Mouse (Mus musculus) cerebellum, adult 11-12 months (tissue): ENCODE measurements at regions not wholly inside any gene's neighbourhood (a gene's known extent, or its start where the extent isn't known, plus 50 kb on each side); places are given as distances from the start of the nearest gene placed in this dataset.
A peak's percentile ranks its signal among the peaks of the same experiment; 100 is the strongest.

ENCODE experiments used
- DNase-seq: peaks from one replicate; pipeline ENCODE4 v3.0.0; 2022

GRCm38 (mm10) chr4:9031634-9032033, 792.8 kb upstream of the Car8 start:
- no peak for DNase-seq

- DNase-seq, result no peak
These were observed 790.1 kb upstream of the Car8 start for GRCm38 (mm10) chr4:9028946-9029345.

GRCm38 (mm10) chr4:9028475-9028874, 789.6 kb upstream of the Car8 start:
- DNase-seq, result peak; percentile 56

- DNase-seq, result peak; percentile 89
These were observed 789.1 kb upstream of the Car8 start for GRCm38 (mm10) chr4:9027798-9028404.

- DNase-seq, result no peak
These were observed 788.5 kb upstream of the Car8 start for GRCm38 (mm10) chr4:9027383-9027782.

DNA sequence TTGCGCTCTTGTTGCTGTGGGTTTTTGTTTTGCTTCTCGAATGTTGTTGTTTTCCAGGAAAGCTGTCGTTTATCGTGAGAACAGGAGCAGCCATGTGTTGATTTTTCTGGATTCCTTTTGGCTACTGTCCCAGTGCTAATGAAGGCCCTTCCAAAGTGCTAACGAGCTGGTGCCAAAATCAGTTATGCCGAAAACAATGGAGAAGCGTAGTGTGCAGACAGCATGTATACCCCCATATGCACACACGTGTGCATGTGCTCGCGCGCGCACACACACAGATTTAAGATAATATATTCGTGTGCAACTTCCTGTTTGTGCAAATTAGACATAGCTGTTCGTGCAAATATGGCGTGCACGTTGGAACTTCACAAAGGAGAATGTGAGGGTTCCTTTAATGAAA, 788.0 kb upstream of the Car8 start:
- peak; percentile 67 for DNase-seq

DNA sequence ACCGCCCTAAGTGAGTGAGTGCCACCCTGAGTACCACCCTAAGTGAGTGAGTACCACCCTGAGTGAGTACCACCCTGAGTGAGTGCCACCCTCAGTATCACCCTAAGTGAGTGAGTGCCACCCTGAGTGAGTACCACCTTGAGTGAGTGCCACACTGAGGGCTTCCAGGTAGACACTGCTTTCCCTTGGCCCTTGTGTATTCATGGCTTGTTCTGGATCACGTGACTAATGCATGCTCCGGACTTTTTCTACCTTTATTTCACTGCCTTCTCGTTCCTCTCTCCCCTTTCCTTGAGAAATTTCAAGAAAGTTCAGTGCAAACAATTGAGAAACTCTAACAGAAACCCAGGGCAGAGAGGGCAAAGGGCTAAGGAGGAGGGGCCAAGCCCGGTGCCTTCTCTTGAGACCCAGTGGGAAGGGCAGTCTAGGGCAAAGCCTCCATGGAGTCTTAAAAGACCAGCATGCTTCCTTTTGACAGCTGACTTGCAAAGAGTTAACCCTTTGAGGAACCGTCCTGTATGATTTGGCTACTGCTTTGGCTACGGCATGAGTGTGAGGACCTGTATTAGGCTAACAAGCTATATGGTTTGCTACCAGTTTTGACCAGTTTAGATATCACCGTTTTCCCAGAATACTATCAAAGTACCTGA, 787.1 kb upstream of the Car8 start:
- no peak for DNase-seq

DNA sequence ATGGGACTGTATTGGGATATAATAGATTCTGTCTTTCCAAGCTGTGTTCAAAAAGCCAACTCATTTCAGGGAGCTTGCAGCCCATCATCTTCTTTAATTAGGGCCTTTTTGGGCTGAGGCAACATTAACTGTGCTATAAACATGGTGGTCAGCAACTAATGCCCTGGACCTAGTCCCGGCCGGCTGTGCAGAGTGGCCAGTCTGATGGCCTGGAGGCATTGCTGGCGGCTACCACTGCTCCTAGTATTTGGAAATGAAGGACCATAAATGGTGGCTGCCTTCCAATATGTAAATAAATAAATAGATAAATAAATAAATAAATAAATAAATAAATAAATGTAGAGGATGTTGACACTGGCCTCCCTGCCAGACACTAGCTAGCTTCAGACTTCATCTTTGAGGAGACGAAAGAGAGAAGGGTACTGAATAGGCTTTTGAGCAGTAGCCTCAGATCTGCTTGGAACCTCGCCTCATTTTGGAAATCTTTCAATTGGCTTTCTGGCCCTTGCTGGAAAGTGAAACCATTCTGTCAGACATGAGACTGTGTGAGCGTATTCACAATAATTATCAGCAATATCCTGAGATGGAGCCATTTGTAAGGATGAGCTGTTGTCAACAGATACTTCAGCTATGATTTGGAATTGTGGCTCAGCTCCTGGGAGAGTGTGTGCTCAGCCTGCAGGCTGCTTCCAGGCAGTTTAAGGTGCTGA, 785.5 kb upstream of the Car8 start:
- peak; percentile 55 for DNase-seq

DNA sequence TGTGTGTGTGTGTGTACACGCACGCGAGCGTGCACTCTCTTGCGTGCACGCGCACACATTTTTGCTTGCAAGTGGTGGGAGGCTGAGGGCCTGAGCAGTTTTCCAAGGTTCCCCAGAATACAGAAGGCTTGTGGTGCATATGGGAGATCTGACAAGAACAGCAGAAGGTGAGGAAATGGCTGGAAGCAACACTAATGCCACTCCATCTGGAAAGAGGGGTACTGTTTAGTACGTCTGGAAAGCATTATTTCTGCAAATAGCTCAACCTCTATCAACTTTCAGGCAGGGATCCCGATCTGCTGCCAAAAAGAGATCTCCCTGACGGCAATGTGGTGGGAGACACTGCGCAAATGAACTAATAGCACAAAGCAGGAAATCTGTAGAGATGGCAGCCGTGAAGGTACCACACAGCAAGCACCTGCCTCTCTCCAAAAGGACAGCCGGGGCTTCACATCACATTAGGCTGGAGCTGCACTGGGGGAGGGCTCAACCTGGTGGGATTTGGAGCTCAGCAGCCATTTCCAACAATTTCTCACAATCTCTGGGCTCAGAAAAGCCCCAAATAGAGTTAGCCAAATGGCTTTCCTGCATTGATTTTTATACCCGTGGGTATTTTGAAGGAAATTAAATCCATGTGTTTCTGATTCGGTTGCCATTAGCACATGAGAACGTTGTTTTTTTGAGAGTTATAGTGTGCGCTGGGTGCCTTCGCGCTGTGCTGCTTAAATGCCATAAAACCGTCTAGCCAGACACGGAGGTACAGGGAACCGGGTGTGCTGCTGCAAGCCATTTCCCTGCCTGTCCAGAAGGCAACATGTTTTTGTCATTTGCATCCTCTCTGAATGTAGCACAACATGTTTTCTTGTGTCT, 780.6 kb upstream of the Car8 start:
- peak; percentile 93 for DNase-seq

DNA sequence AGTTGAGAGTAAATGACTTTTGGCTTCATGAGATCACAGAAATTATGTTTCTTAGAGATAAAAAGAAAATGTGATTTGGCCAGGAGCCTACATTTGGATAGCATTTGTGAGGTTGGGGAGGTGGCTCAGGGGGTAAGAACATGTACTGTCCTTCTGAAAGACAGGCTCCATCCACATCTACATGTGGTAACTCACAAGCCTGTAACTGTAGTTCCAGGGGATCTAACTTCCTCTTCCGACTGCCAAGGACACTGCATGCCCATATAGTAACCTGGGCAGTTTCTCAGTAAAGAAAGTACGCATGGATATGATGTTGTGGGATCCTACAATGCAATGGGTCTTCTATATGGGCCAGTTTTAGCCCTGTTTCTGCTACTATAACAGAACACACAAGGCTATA, 779.4 kb upstream of the Car8 start:
- no peak for DNase-seq

- peak; percentile 48 for DNase-seq
These were observed 777.7 kb upstream of the Car8 start for GRCm38 (mm10) chr4:9016504-9017040.

GRCm38 (mm10) chr4:9015528-9016503, 777.0 kb upstream of the Car8 start:
- peak; percentile 92 for DNase-seq

- DNase-seq, result peak; percentile 57
These were observed 776.1 kb upstream of the Car8 start for GRCm38 (mm10) chr4:9014986-9015385.

- peak; percentile 99 for DNase-seq
These were observed 773.9 kb upstream of the Car8 start for GRCm38 (mm10) chr4:9012787-9013186.

DNA sequence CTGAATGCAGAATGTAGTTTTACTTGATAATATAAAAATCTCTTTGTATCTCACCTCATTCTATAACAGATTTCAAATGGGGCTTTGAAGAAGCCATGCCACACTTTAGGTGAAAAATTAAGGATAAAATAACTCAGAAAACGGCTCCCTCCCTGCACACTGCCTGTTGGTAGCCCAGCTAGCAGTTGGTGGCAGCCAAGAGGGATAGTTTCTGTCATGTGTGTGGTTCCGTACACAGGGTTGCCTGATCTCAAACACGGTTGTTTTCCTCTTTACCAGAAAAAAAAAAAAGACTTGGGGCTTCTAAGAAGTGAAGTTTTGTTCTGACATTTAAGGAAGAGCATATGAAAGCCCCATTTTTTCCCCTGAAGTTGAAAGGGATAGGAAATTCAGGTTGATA, 773.1 kb upstream of the Car8 start:
- no peak for DNase-seq

DNA sequence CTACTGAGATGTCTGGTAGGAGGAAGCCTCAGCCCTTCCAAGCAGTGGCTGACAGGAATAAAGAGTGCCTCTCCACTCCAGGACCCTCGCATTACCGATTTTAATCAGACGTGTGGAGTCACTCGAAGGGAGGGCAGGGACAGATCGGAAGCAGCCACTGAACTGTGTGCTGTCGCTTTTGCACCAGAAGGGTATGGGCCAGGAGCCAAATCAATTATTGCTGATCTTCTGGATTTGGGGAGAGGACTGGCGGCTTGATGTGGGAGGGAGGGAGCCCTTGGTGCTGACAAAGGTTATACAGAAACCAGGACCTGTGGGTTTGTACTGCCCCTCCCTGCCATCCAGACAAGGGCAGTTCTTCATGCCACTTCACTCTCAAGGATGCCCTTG, 772.3 kb upstream of the Car8 start:
- peak; percentile 80 for DNase-seq

DNA sequence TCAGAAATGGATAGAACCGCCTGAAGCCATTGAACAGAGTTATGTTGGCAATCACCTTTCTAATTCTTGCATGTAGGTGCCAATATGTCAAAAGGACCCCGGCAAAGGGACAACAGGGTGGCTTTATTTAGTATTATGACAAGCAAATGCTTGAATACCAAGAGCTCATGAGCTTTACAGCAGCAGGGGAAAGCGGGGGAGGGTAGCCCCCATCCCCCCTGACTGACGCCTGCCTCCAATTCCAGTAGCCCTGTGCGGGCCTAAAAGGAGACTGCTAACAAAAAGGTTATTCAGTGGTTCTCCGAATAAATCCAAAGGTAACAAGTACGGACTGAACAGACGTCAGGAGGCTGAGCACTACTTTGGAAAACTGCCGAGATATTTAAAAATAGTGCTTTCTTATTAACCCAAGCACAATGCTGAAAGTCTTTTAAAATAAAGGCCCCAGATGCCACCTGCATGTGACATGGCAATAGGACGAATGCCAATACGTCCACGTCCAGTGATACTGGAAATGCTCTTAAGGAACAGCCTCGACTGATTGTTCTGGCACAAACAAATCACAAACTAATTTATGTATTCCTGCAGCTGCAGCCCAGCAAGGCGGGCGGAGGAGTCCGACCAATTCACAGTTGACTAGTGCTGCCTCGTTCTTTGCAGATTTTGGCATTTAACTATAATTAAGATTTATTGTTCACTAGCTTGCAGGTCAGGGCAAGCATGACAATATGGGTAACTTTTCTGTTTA, 771.7 kb upstream of the Car8 start:
- peak; percentile 61 for DNase-seq

GRCm38 (mm10) chr4:9009656-9010055, 770.8 kb upstream of the Car8 start:
- DNase-seq, result peak; percentile 46

DNA sequence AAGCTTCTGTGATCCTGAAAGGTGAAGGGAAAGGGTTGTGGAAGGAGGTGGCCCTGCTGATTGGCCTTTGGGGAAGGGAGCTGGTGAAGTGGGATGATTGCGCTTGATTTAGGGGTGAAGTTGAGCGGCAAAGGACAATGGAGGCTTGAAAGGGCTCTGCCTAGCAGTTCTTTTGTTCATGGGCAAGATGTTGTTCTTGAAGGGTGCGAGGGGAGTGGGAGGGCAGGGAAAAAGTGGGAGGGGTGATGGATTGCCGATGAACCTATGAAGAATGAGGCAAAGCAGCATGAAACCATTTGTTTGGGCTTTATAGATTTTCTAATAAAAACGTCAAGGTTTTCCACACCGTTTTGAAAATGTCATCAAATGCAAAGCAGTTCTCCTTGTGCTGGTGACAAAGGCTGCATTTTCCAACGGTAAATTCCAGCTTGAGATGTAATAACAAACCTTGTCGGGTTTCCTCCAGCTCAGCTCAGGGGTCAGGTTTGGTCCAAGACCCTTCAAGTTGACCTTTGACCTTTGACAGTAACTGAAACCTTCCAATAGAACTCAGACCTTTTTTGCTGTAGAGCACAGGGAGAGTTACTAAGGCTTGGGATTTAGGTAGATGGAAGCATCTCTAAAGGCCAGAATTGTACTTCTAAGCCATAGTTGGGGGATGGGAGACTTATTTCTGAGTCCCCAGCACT, 767.2 kb upstream of the Car8 start:
- DNase-seq, result no peak

DNA sequence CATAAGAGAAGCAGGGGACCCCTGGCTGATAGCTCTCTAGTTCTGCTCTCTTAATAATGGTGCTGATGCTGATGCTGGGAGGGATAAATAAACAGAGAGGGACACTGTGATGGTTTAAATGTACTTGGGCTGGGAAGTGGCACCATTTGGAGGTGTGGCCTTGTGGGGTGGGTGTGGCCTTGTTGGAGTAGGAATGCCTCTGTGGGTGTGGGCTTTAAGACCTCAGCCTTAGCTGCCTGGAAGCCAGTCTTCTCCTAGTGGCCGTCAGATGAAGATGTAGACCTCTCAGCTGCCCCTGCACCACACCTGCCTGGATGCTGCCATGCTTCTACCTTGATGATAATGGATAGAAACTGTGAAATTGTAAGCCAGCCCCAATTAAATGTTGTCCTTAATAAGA, 765.0 kb upstream of the Car8 start:
- DNase-seq, result no peak
